Mouse (Mus musculus) heart, postnatal 0 days (tissue): ENCODE data around the gene Cfap54. TPM values are rescaled to one million over a fixed set of nuclear protein-coding genes. Genes with fewer than 3 reads are reported as not detected.

ENCODE experiments used
- ATAC-seq: fragments of 200-750 bp; cut with Nextera tagmentation; 2 replicates; pipeline ENCODE4 v1.8.0; 2017; ENCODE audit warnings: low read depth, moderate number of reproducible peaks, moderate library complexity; ENCODE audit not compliant: insufficient read depth
- DNase-seq: peaks from one replicate; pipeline ENCODE4 v3.0.0-alpha.2; 2016; ENCODE audit warnings: low spot score
- H3K27ac ChIP-seq: fragments of 300-500 bp; sonication (generic); 2 replicates; pipeline ENCODE4 v1.5.1; 2014; ENCODE audit warnings: low read depth, mild to moderate bottlenecking
- H3K27me3 ChIP-seq: fragments of 300-500 bp; sonication (generic); 2 replicates; pipeline ENCODE4 v1.6.1; 2014; ENCODE audit warnings: low read length, mixed read lengths; ENCODE audit not compliant: control insufficient read depth, insufficient read depth
- H3K36me3 ChIP-seq: fragments of 300-500 bp; sonication (generic); replicated peaks from 2 replicates; pipeline ENCODE4 v1.6.1; 2014; ENCODE audit warnings: low read length, mixed read lengths; ENCODE audit not compliant: control insufficient read depth, insufficient read depth
- H3K4me1 ChIP-seq: fragments of 300-500 bp; sonication (generic); 2 replicates; pipeline ENCODE4 v1.6.1; 2014; ENCODE audit warnings: antibody characterized with exemption; ENCODE audit not compliant: control insufficient read depth, insufficient read depth
- H3K4me2 ChIP-seq: fragments of 300-500 bp; sonication (generic); 2 replicates; pipeline ENCODE4 v1.6.1; 2014; ENCODE audit warnings: low read depth, mild to moderate bottlenecking, low read length, moderate library complexity
- H3K4me3 ChIP-seq: fragments of 300-500 bp; sonication (generic); 2 replicates; pipeline ENCODE4 v1.5.1; 2014; ENCODE audit warnings: low read depth, low read length
- H3K9ac ChIP-seq: fragments of 300-500 bp; sonication (generic); replicated peaks from 2 replicates; pipeline ENCODE4 v1.6.1; 2014; ENCODE audit warnings: low read depth, low read length, mixed read lengths
- H3K9me3 ChIP-seq: fragments of 300-500 bp; sonication (generic); replicated peaks from 2 replicates; pipeline ENCODE4 v1.6.1; 2016; ENCODE audit warnings: low read length; ENCODE audit not compliant: control insufficient read depth
- CTCF ChIP-seq: IDR thresholded peaks from 2 replicates; pipeline ENCODE4 v1.5.1; 2016; ENCODE audit warnings: antibody characterized with exemption, control low read depth, low read depth
- EP300 ChIP-seq: IDR thresholded peaks from 2 replicates; pipeline ENCODE4 v1.6.1; 2016; ENCODE audit warnings: antibody characterized with exemption, low read depth
- WGBS: fragments of 180-500 bp; shearing (Covaris S2); extraction: QIAGEN DNeasy Blood & Tissue Kit; methylation state at CpG from one replicate; pipeline ENCODE4 v1.1.7; 2014; 5-methylcytosine and 5-hydroxymethylcytosine counted together
- polyA plus RNA-seq: library from polyadenylated mRNA; unstranded; fragments of >200 nt; fragmentation: Nextera tagmentation; extraction: Ambion mirVana; gene quantifications from 2 replicates; pipeline ENCODE4 v1.2.1, GENCODE M21; 2015
- total RNA-seq: library from RNA; depleted of rRNA; stranded (reverse); fragments of >200 nt; gene quantifications from 2 replicates; pipeline ENCODE4 v1.2.3, GENCODE M21; 2014; ENCODE audit warnings: low replicate concordance

The Cfap54 gene
- total and polyA plus RNA-seq, 2 experiments from 2014 or later, result 0.22 TPM; not detected in 1

DNA sequence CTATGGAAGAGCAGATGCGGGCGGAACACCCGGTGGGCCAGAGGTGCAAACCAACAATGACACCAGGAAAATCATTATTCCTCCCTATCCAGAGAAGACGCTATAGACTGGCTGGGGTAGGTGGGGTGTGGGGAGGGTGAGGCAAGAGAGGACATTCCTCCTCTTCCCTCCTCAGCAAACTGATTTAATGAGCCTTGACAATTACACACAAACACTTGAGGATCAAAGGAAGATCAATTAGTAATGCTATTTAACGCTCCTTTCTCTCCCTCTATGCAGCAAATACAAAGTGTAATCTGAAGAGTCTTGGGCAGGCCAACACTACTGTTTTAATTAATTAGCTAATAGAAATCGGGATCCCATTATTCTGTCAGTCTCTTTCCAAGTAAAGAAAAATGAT is 174.2 kb downstream of the Cfap54 start:
- no peaks in the 10 kb centered on the region for H3K36me3 ChIP-seq
- WGBS, result 67% methylated on average over 6 of the region's 6 CpGs
- no peaks in the 10 kb centered on the region for H3K27me3 ChIP-seq
- H3K4me3 ChIP-seq, result no peak overlapping the region
- H3K27ac ChIP-seq, result no peak overlapping the region
- ATAC-seq, result no peak
- no peak for TF ChIP-seq CTCF
- TF ChIP-seq EP300, result no peak
- no peak overlapping the region for H3K4me2 ChIP-seq
- no peak for DNase-seq
- H3K9ac ChIP-seq, result no peak overlapping the region
- no peaks in the 10 kb centered on the region for H3K4me1 ChIP-seq
- H3K9me3 ChIP-seq, result no peaks in the 10 kb centered on the region

DNA sequence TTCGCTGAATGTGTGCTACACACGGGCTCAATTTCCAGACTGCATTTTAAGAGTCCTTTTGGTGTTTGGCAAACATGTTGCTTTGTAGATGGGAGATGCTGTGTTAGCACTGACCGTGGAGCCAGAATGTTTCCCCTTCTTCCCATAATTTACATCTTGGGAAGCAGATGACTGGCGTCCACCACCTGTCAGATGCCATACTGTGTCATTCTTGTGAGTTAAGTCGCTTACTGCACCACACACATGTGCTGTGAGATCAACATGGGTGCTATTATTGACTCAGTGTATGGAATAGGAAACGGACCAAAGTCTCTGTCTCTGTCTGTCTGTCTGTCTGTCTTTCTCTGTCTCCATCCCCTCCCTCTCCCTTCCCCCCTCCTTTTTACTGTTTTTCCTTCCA is 193.0 kb downstream of the Cfap54 start:
- no peak overlapping the region for H3K9ac ChIP-seq
- H3K4me1 ChIP-seq, result no peaks in the 10 kb centered on the region
- no peaks in the 10 kb centered on the region for H3K27me3 ChIP-seq
- no peak overlapping the region for H3K27ac ChIP-seq
- no peak for TF ChIP-seq EP300
- TF ChIP-seq CTCF, result no peak
- DNase-seq, result no peak
- no peak for ATAC-seq
- H3K36me3 ChIP-seq, result no peaks in the 10 kb centered on the region
- H3K4me2 ChIP-seq, result no peak overlapping the region
- 73% methylated on average over 6 of the region's 6 CpGs for WGBS
- H3K4me3 ChIP-seq, result no peak overlapping the region
- H3K9me3 ChIP-seq, result no peaks in the 10 kb centered on the region

DNA sequence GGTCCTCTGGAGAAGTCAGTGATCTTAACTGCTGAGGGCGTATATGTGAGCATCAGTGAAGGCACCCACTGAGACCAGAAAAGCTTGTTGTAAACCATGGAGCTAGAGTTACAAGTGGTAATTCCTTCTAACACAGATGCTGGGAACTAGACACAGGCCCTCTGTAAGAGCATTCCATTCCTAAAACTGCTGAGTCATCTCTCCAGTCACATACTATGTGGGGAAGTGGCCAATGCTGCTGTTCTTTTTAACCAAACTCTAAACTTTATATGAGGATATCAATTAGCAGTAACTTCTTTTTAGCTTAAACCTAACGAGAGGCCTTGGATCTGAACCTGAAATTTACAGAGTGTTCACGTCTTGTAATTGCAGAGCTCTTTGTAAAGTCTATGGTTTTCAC is 203.4 kb downstream of the Cfap54 start:
- no peak for TF ChIP-seq CTCF
- TF ChIP-seq EP300, result no peak
- Histone ChIP-seq H3K4me1 (no peaks in the 10 kb centered on the region), H3K9ac (no peak overlapping the region), H3K9me3 (no peaks in the 10 kb centered on the region), H3K27me3 (no peaks in the 10 kb centered on the region), H3K27ac (no peak overlapping the region), H3K4me2 (no peak overlapping the region), H3K36me3 (no peaks in the 10 kb centered on the region), H3K4me3 (no peak overlapping the region)
- DNase-seq, result no peak
- no peak for ATAC-seq
- WGBS, result 75% methylated on average over 3 of the region's 3 CpGs

DNA sequence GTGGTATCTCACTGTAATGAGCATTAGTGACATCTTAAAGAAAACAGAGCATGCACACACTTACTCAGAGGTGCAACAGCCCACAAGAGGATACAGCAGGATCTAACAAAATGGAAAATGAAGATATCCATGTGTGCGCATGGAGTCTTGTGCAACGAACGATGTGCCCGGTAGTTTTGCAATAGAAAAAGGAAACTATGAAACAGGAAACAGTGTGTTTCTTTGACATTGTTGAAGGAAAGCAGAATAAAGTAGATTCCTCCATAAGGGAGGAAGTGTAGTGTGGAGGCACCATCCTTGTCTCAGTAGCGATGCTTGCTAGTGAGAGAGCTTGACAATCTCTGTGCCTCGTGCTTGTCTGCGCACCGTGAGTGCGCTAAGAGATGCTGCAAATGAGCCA is 240.4 kb downstream of the Cfap54 start:
- Histone ChIP-seq H3K4me2 (no peak overlapping the region), H3K36me3 (no peaks in the 10 kb centered on the region), H3K4me1 (no peaks in the 10 kb centered on the region), H3K27ac (no peak overlapping the region), H3K9ac (no peak overlapping the region), H3K27me3 (no peaks in the 10 kb centered on the region), H3K9me3 (no peaks in the 10 kb centered on the region), H3K4me3 (no peak overlapping the region)
- DNase-seq (no peak), ATAC-seq (no peak)
- WGBS, result 88% methylated on average over 9 of the region's 9 CpGs
- TF ChIP-seq EP300 (no peak), CTCF (no peak)

DNA sequence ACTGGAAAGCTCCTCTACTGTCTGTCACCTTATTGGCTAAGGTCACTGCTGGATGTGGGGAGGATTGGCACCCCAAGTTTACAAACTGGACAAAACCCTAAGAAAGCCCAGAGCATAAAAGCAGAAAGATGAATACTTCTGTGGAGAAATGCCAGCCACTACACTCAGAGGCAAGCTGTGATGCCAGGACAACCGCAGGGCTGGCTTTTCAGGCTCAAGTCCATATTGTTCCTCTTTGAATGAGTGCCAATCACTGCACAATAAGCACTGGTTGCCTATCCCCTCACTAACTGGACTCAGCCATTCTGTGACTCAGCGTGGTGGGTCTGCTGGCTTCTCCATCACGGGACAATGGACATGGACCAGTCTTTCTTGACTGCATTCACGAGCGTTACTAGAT is 243.8 kb downstream of the Cfap54 start:
- TF ChIP-seq EP300 (no peak), CTCF (no peak)
- ATAC-seq (no peak), DNase-seq (no peak)
- H3K4me2 ChIP-seq, result no peak overlapping the region
- no peaks in the 10 kb centered on the region for H3K4me1 ChIP-seq
- H3K36me3 ChIP-seq, result no peaks in the 10 kb centered on the region
- whole genome bisulfite sequencing, result 75% methylated on average over 5 of the region's 5 CpGs
- no peak overlapping the region for H3K9ac ChIP-seq
- H3K27ac ChIP-seq, result no peak overlapping the region
- H3K9me3 ChIP-seq, result no peaks in the 10 kb centered on the region
- H3K4me3 ChIP-seq, result no peak overlapping the region
- no peaks in the 10 kb centered on the region for H3K27me3 ChIP-seq

DNA sequence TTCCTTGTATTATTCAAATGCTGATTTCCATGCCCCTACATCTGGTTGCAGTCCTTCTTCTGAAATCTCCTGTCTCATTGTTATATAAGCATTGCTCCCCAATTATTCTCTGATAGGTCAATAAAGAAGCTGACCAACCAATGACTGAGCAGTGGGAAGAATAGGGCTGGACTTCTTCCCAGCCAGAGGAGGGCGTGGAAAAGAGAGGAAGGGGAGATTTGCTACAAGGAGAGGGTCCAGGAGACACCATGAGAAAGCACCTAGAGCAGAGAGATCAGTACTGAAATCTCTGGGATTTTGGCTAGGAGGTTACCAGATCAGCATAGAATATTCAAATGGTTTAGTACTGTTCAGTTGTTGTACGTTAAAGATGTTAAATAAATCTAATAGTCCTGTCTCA is 244.4 kb downstream of the Cfap54 start:
- DNase-seq, result no peak
- 66% methylated on average over 2 of the region's 2 CpGs for WGBS
- no peaks in the 10 kb centered on the region for H3K4me1 ChIP-seq
- no peaks in the 10 kb centered on the region for H3K27me3 ChIP-seq
- H3K9me3 ChIP-seq, result no peaks in the 10 kb centered on the region
- no peak overlapping the region for H3K9ac ChIP-seq
- H3K27ac ChIP-seq, result no peak overlapping the region
- no peak overlapping the region for H3K4me3 ChIP-seq
- TF ChIP-seq EP300 (no peak), CTCF (no peak)
- no peaks in the 10 kb centered on the region for H3K36me3 ChIP-seq
- ATAC-seq, result no peak
- no peak overlapping the region for H3K4me2 ChIP-seq
